Mouse (Mus musculus) cortical plate, adult 2 months (tissue): ENCODE results near the gene Hipk4.

Experiments
- CTCF ChIP-seq: fragments of 200-500 bp; IDR thresholded peaks from 2 replicates; pipeline ENCODE4 v1.5.1; 2011; ENCODE audit warnings: mild to moderate bottlenecking, control low read depth, low read length; ENCODE audit not compliant: insufficient read depth; ENCODE audit errors: extremely low read depth
- POLR2A ChIP-seq: fragments of 200-500 bp; IDR thresholded peaks from 2 replicates; pipeline ENCODE4 v1.6.1; 2011; ENCODE audit warnings: mild to moderate bottlenecking, low read length, control low read depth; ENCODE audit not compliant: insufficient read depth; ENCODE audit errors: extremely low read depth

- TF ChIP-seq CTCF = no peak
- no peak for TF ChIP-seq POLR2A
Measured at GRCm38 (mm10) chr7:27476098-27476635, 46.9 kb upstream of the Hipk4 start.
